Mouse (Mus musculus) MEL (cell line): ENCODE results near the gene Arl14ep. TPM values are rescaled to one million over a fixed set of nuclear protein-coding genes. Genes with fewer than 3 reads are reported as not detected.

Source experiments
- DNase-seq: peaks from one replicate; pipeline ENCODE4 v3.0.0; 2011; ENCODE audit warnings: low read depth, low spot score
- H3K27ac ChIP-seq: 2 replicates; pipeline ENCODE4 v1.5.1; 2012; ENCODE audit warnings: low read depth, mild to moderate bottlenecking, control low read depth, low read length, moderate library complexity; ENCODE audit not compliant: control insufficient read depth
- H3K27me3 ChIP-seq, 2 experiments: fragments of 150-350 bp in 1 of 2; sonication (generic) in 1 of 2; 2 replicates each; pipeline ENCODE4 v1.6.1; 2012; ENCODE audit warnings: low read length in 2 of 2, mild to moderate bottlenecking in 2 of 2, improper control_type of control experiment in 1 of 2, moderate library complexity in 1 of 2; ENCODE audit not compliant: insufficient read depth in 2 of 2, control insufficient read depth in 1 of 2
- H3K36me3 ChIP-seq, 2 experiments: 2 replicates each; pipeline ENCODE4 v1.6.1; 2012 to 2014; ENCODE audit warnings: low read length in 2 of 2, improper control_type of control experiment in 1 of 2, inconsistent platforms in 1 of 2, mild to moderate bottlenecking in 1 of 2; ENCODE audit not compliant: insufficient read depth in 2 of 2, control insufficient read depth in 1 of 2
- H3K4me1 ChIP-seq, 2 experiments: fragments of 150-350 bp in 1 of 2; sonication (generic) in 1 of 2; 2 replicates each; pipeline ENCODE4 v1.6.1; 2012; ENCODE audit warnings: low read length in 2 of 2, improper control_type of control experiment in 1 of 2, mild to moderate bottlenecking in 1 of 2; ENCODE audit not compliant: insufficient read depth in 2 of 2, control insufficient read depth in 1 of 2
- H3K4me3 ChIP-seq, 2 experiments: fragments of 150-350 bp in 1 of 2; sonication (generic) in 1 of 2; 2 replicates each; pipeline ENCODE4 v1.5.1; 2012; ENCODE audit warnings: low read depth in 2 of 2, low read length in 2 of 2, mild to moderate bottlenecking in 2 of 2, moderate library complexity in 2 of 2, control low read depth in 1 of 2, improper control_type of control experiment in 1 of 2; ENCODE audit not compliant: control insufficient read depth in 1 of 2, insufficient read depth in 1 of 2
- H3K79me2 ChIP-seq: 2 replicates; pipeline ENCODE4 v1.6.1; 2012; ENCODE audit warnings: mild to moderate bottlenecking, low read length, moderate library complexity; ENCODE audit not compliant: control insufficient read depth, poor library complexity, insufficient read depth
- H3K9ac ChIP-seq: 2 replicates; pipeline ENCODE4 v1.6.1; 2012; ENCODE audit warnings: low read depth, mild to moderate bottlenecking, control low read depth, low read length, moderate library complexity; ENCODE audit not compliant: control insufficient read depth, poor library complexity, severe bottlenecking
- H3K9me3 ChIP-seq: fragments of 150-350 bp; sonication (generic); replicated peaks from 2 replicates; pipeline ENCODE4 v1.6.1; 2012; ENCODE audit warnings: mild to moderate bottlenecking, low read length, improper control_type of control experiment, moderate library complexity; ENCODE audit not compliant: insufficient read depth
- BHLHE40 ChIP-seq: IDR thresholded peaks from 2 replicates; pipeline ENCODE4 v1.6.1; 2012; ENCODE audit warnings: low read depth, mild to moderate bottlenecking, inconsistent platforms, low read length, improper control_type of control experiment, borderline replicate concordance
- CHD1 ChIP-seq: IDR thresholded peaks from 2 replicates; pipeline ENCODE4 v1.6.1; 2012; ENCODE audit warnings: low read depth, mild to moderate bottlenecking, inconsistent platforms, low read length, improper control_type of control experiment
- CTCF ChIP-seq, 3 experiments: IDR thresholded peaks in 2 of 3; conservative IDR thresholded peaks in 1 of 3; 2 replicates each; pipeline ENCODE4 v1.5.1; 2011 to 2012; ENCODE audit warnings: low read length in 3 of 3, low read depth in 2 of 3, mild to moderate bottlenecking in 2 of 3, improper control_type of control experiment in 1 of 3, inconsistent platforms in 1 of 3, mixed read lengths in 1 of 3, moderate library complexity in 1 of 3; ENCODE audit not compliant: control insufficient read depth in 1 of 3, insufficient read depth in 1 of 3, poor library complexity in 1 of 3, severe bottlenecking in 1 of 3
- E2F4 ChIP-seq: IDR thresholded peaks from 2 replicates; pipeline ENCODE4 v1.6.1; 2011; ENCODE audit warnings: low read depth, low read length, improper control_type of control experiment, borderline replicate concordance
- ELF1 ChIP-seq: IDR thresholded peaks from 2 replicates; pipeline ENCODE4 v1.6.1; 2014; ENCODE audit warnings: low read depth, mild to moderate bottlenecking, inconsistent platforms, low read length, improper control_type of control experiment, moderate library complexity
- EP300 ChIP-seq, 2 experiments: IDR thresholded peaks; 2 replicates each; pipeline ENCODE4 v1.6.1; 2011; ENCODE audit warnings: improper control_type of control experiment in 2 of 2, low read length in 2 of 2, low read depth in 1 of 2, mild to moderate bottlenecking in 1 of 2
- ETS1 ChIP-seq: IDR thresholded peaks from 2 replicates; pipeline ENCODE4 v1.6.1; 2012; ENCODE audit warnings: low read depth, mild to moderate bottlenecking, inconsistent platforms, low read length, improper control_type of control experiment, moderate library complexity
- GATA1 ChIP-seq: IDR thresholded peaks from 2 replicates; pipeline ENCODE4 v1.6.1; 2011; ENCODE audit warnings: low read depth, low read length, improper control_type of control experiment
- HCFC1 ChIP-seq: IDR thresholded peaks from 2 replicates; pipeline ENCODE4 v1.6.1; 2012; ENCODE audit warnings: low read depth, mild to moderate bottlenecking, inconsistent platforms, low read length, improper control_type of control experiment, moderate library complexity
- JUND ChIP-seq: IDR thresholded peaks from 2 replicates; pipeline ENCODE4 v1.6.1; 2011; ENCODE audit warnings: low read depth, mild to moderate bottlenecking, improper control_type of control experiment, low read length
- KAT2A ChIP-seq: conservative IDR thresholded peaks from 2 replicates; pipeline ENCODE4 v1.6.1; 2012; ENCODE audit warnings: low read depth, low read length, improper control_type of control experiment, inconsistent platforms
- MAFK ChIP-seq: IDR thresholded peaks from 2 replicates; pipeline ENCODE4 v1.6.1; 2011; ENCODE audit warnings: low read depth, mild to moderate bottlenecking, low read length, improper control_type of control experiment, borderline replicate concordance
- MAX ChIP-seq: IDR thresholded peaks from 2 replicates; pipeline ENCODE4 v1.6.1; 2011; ENCODE audit warnings: low read length, improper control_type of control experiment
- MAZ ChIP-seq: IDR thresholded peaks from 2 replicates; pipeline ENCODE4 v1.6.1; 2012; ENCODE audit warnings: low read depth, mild to moderate bottlenecking, inconsistent platforms, low read length, improper control_type of control experiment
- MEF2A ChIP-seq: IDR thresholded peaks from 2 replicates; pipeline ENCODE4 v1.6.1; 2014; ENCODE audit warnings: low read depth, mild to moderate bottlenecking, inconsistent platforms, low read length, improper control_type of control experiment; ENCODE audit not compliant: poor library complexity, insufficient replicate concordance, severe bottlenecking; ENCODE audit errors: extremely low read depth
- MXI1 ChIP-seq: IDR thresholded peaks from 2 replicates; pipeline ENCODE4 v1.6.1; 2011; ENCODE audit warnings: mild to moderate bottlenecking, low read depth, low read length, improper control_type of control experiment
- MYC ChIP-seq: IDR thresholded peaks from 2 replicates; pipeline ENCODE4 v1.6.1; 2011; ENCODE audit warnings: low read depth, mild to moderate bottlenecking, low read length, improper control_type of control experiment, moderate library complexity
- NELFE ChIP-seq: IDR thresholded peaks from 2 replicates; pipeline ENCODE4 v1.6.1; 2011; ENCODE audit warnings: low read depth, low read length, improper control_type of control experiment
- NRF1 ChIP-seq: IDR thresholded peaks from 2 replicates; pipeline ENCODE4 v1.6.1; 2014; ENCODE audit warnings: low read depth, mild to moderate bottlenecking, inconsistent platforms, low read length, improper control_type of control experiment, moderate library complexity; ENCODE audit not compliant: poor library complexity, insufficient read depth, severe bottlenecking
- POLR2AphosphoS2 ChIP-seq: IDR thresholded peaks from 2 replicates; pipeline ENCODE4 v1.6.1; 2011; ENCODE audit warnings: low read length, improper control_type of control experiment
- POLR2AphosphoS5 ChIP-seq: IDR thresholded peaks from 2 replicates; pipeline ENCODE4 v1.6.1; 2012; ENCODE audit warnings: low read depth, borderline replicate concordance, mild to moderate bottlenecking, inconsistent platforms, low read length, moderate library complexity, mixed read lengths
- RAD21 ChIP-seq: IDR thresholded peaks from 2 replicates; pipeline ENCODE4 v1.6.1; 2011; ENCODE audit warnings: mild to moderate bottlenecking, low read depth, low read length, improper control_type of control experiment
- RCOR1 ChIP-seq: IDR thresholded peaks from 2 replicates; pipeline ENCODE4 v1.6.1; 2012; ENCODE audit warnings: low read depth, mild to moderate bottlenecking, inconsistent platforms, low read length, improper control_type of control experiment
- SIN3A ChIP-seq: IDR thresholded peaks from 2 replicates; pipeline ENCODE4 v1.6.1; 2012; ENCODE audit warnings: low read length, improper control_type of control experiment, inconsistent platforms
- SMC3 ChIP-seq: IDR thresholded peaks from 2 replicates; pipeline ENCODE4 v1.6.1; 2011; ENCODE audit warnings: low read depth, low read length, improper control_type of control experiment
- TBP ChIP-seq: IDR thresholded peaks from 2 replicates; pipeline ENCODE4 v1.8.0; 2011; ENCODE audit warnings: low read depth, low read length, improper control_type of control experiment
- TCF12 ChIP-seq: IDR thresholded peaks from 2 replicates; pipeline ENCODE4 v1.6.1; 2014; ENCODE audit warnings: low read depth, mild to moderate bottlenecking, inconsistent platforms, low read length, improper control_type of control experiment, moderate library complexity
- UBTF ChIP-seq: IDR thresholded peaks from 2 replicates; pipeline ENCODE4 v1.6.1; 2012; ENCODE audit warnings: low read depth, mild to moderate bottlenecking, inconsistent platforms, low read length, improper control_type of control experiment, moderate library complexity, borderline replicate concordance; ENCODE audit not compliant: insufficient read depth
- USF1 ChIP-seq: IDR thresholded peaks from 2 replicates; pipeline ENCODE4 v1.6.1; 2014; ENCODE audit warnings: low read depth, mild to moderate bottlenecking, inconsistent platforms, low read length, improper control_type of control experiment, moderate library complexity
- USF2 ChIP-seq, 2 experiments: IDR thresholded peaks; 2 replicates each; pipeline ENCODE4 v1.6.1; 2011 to 2012; ENCODE audit warnings: improper control_type of control experiment in 2 of 2, low read length in 2 of 2, borderline replicate concordance in 1 of 2, inconsistent platforms in 1 of 2, low read depth in 1 of 2, mild to moderate bottlenecking in 1 of 2; ENCODE audit not compliant: insufficient read depth in 1 of 2
- ZC3H11A ChIP-seq: IDR thresholded peaks from 2 replicates; pipeline ENCODE4 v1.6.1; 2012; ENCODE audit warnings: low read depth, mild to moderate bottlenecking, inconsistent platforms, low read length, improper control_type of control experiment
- ZKSCAN1 ChIP-seq: IDR thresholded peaks from 2 replicates; pipeline ENCODE4 v1.6.1; 2012; ENCODE audit warnings: low read depth, mild to moderate bottlenecking, inconsistent platforms, low read length, improper control_type of control experiment, moderate library complexity
- ZMIZ1 ChIP-seq: IDR thresholded peaks from 2 replicates; pipeline ENCODE4 v1.6.1; 2012; ENCODE audit warnings: low read depth, mild to moderate bottlenecking, inconsistent platforms, low read length, improper control_type of control experiment, moderate library complexity
- ZNF384 ChIP-seq: IDR thresholded peaks from 2 replicates; pipeline ENCODE4 v1.6.1; 2012; ENCODE audit warnings: low read depth, mild to moderate bottlenecking, inconsistent platforms, low read length, improper control_type of control experiment
- polyA plus RNA-seq, 2 experiments: library from polyadenylated mRNA; stranded (reverse) in 1 of 2; unstranded in 1 of 2; fragments of >175 nt in 1 of 2; fragments of >200 nt in 1 of 2; gene quantifications; 2 replicates each; pipeline versions ENCODE4 v1.2.1 to v1.2.4; 2012; ENCODE audit warnings: low replicate concordance in 2 of 2, low read depth in 1 of 2; ENCODE audit not compliant: insufficient read length in 2 of 2, insufficient read depth in 1 of 2, missing spikeins in 1 of 2
- total RNA-seq: library from RNA; depleted of rRNA; stranded (reverse); fragments of 300-350 nt; gene quantifications from 2 replicates; pipeline ENCODE4 v1.2.3, GENCODE M21; 2012; rRNA removed

The Arl14ep gene
- total RNA-seq: 26.2 and 39.2 TPM in 2 replicates
- polyA plus RNA-seq: 100 to 1,000 TPM in 1 of 2 experiments, 10 to 100 TPM in 1; 33.1 to 105 TPM

DNA sequence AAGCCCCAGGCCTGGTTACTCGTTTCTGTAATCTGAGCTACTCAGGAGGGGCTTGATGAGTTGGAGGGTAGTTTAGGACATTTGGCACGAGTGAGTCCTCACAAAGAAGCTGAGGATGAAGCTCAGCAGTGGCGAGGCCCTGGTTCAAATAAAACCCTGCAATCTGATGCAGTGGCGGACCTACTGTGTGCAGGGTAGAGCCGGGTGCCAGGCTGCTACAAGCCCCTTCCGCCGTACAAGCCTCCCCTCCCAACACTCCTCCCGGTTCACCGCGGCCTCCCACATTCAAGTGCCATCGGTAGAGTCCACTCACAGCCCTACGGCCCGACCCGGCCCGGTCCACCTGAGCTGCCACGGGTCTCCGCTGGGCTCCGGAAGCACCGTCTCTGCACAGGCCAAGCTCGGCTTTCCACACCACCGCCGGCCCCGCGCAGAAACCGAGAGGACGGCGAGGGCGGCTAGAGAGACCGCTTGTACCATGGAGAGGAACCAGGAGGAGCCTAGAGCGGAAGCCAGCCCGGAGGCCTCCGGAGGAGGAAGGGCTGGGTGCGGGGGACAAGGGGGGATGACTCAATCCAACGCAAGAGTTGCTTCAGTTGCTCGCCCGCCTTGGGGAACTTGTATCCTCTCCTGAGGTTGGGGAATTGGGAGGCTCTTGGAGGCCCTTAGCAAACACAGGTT is at the start of gene Arl14ep:
Gene Arl14ep (minus strand): TSS at position 466 of the 681 bp plus-strand sequence.
- Histone ChIP-seq H3K4me1 (peaks cover 11 to 25% of the 10 kb centered on the region in 2 experiments; a peak in 3 of 4 replicates), H3K79me2 (peaks cover 39% of the 10 kb centered on the region), H3K9me3 (no peaks in the 10 kb centered on the region), H3K27me3 (no peaks in the 10 kb centered on the region), H3K4me3 (peak within 1 kb of the TSS; percentile 91 to 99), H3K36me3 (peaks cover 10 to 39% of the 10 kb centered on the region in 2 experiments), H3K9ac (peak within 1 kb of the TSS; percentile 99), H3K27ac (peak within 1 kb of the TSS; percentile 98)
- peak; percentile 96 for DNase-seq
- no peak for TF ChIP-seq GATA1
- no peak for TF ChIP-seq UBTF
- TF ChIP-seq CTCF (IDR thresholded peaks at IDR 0.05 in 2 of 3, conservative IDR thresholded peaks at IDR 0.05 in 1 of 3; ENCODE audit: control insufficient read depth in 1 of 3, insufficient read depth in 1 of 3, low read depth in 2 of 3, low read length in 3 of 3, poor library complexity in 1 of 3, severe bottlenecking in 1 of 3): no peak
- no peak for TF ChIP-seq ZNF384
- TF ChIP-seq NRF1: no peak; the same call in 1 of the 2 replicates
- TF ChIP-seq RAD21: no peak
- TF ChIP-seq KAT2A: peak; percentile 75
- peak; percentile 87 for TF ChIP-seq TBP
- TF ChIP-seq NELFE: peak; percentile 69
- no peak for TF ChIP-seq ZC3H11A
- peak; percentile 64; the same call in 1 of the 2 replicates for TF ChIP-seq MAZ
- no peak for TF ChIP-seq JUND
- TF ChIP-seq ZMIZ1: peak; percentile 70
- TF ChIP-seq POLR2AphosphoS2: peak; percentile 74; the same call in 1 of the 2 replicates
- TF ChIP-seq EP300 (IDR thresholded peaks at IDR 0.05; ENCODE audit: low read depth in 1 of 2, low read length in 2 of 2): peak; percentile 61 to 91; a peak in 3 of 4 replicates
- no peak for TF ChIP-seq BHLHE40
- peak; percentile 10; the same call in 1 of the 2 replicates for TF ChIP-seq RCOR1
- TF ChIP-seq E2F4: 0 out of 2 replicates have a peak, but pooled peaks have one; percentile 21
- no peak for TF ChIP-seq MAFK
- no peak for TF ChIP-seq POLR2AphosphoS5
- peak; percentile 86 for TF ChIP-seq SIN3A
- peak; percentile 91 for TF ChIP-seq HCFC1
- TF ChIP-seq USF2 (IDR thresholded peaks at IDR 0.05; ENCODE audit: borderline replicate concordance in 1 of 2, insufficient read depth in 1 of 2, low read depth in 1 of 2, low read length in 2 of 2): no peak
- TF ChIP-seq ELF1: peak; percentile 85
- peak; percentile 84 for TF ChIP-seq TCF12
- no peak for TF ChIP-seq USF1
- TF ChIP-seq ZKSCAN1: peak; percentile 99
- TF ChIP-seq MYC: 0 out of 2 replicates have a peak, but pooled peaks have one; percentile 51
- TF ChIP-seq MEF2A: no peak
- no peak for TF ChIP-seq SMC3
- TF ChIP-seq CHD1: no peak
- no peak for TF ChIP-seq MAX
- peak; percentile 57; the same call in 1 of the 2 replicates for TF ChIP-seq ETS1
- peak; percentile 50; the same call in 1 of the 2 replicates for TF ChIP-seq MXI1
